Mouse (Mus musculus) G1E-ER4 (cell line): ENCODE results near the gene St5. TPM values are rescaled to one million over a fixed set of nuclear protein-coding genes. Genes with fewer than 3 reads are reported as not detected.

ENCODE experiments used
- GATA1 ChIP-seq: IDR thresholded peaks from one replicate; pipeline ENCODE4 v1.8.0; 2012; ENCODE audit warnings: low read length, inconsistent platforms
- polyA plus RNA-seq: library from polyadenylated mRNA; stranded (reverse); fragments of >175 nt; gene quantifications from 2 replicates; pipeline ENCODE4 v1.2.3, GENCODE M21; 2012

Gene St5
- polyA plus RNA-seq, 1 experiment: 0.18 TPM

- TF ChIP-seq GATA1: no peak
Observed at GRCm38 (mm10) chr7:109545255-109545993, 158.0 kb downstream of the St5 start.

GRCm38 (mm10) chr7:109544792-109545191, 158.6 kb downstream of the St5 start:
- TF ChIP-seq GATA1: no peak

- no peak for TF ChIP-seq GATA1
Observed at GRCm38 (mm10) chr7:109542364-109542628, 161.1 kb downstream of the St5 start.

- no peak for TF ChIP-seq GATA1
Observed at GRCm38 (mm10) chr7:109541609-109542363, 161.6 kb downstream of the St5 start.

- no peak for TF ChIP-seq GATA1
Observed at GRCm38 (mm10) chr7:109540902-109541301, 162.5 kb downstream of the St5 start.

GRCm38 (mm10) chr7:109536451-109536946, 166.9 kb downstream of the St5 start:
- TF ChIP-seq GATA1: no peak

GRCm38 (mm10) chr7:109534921-109535320, 168.5 kb downstream of the St5 start:
- no peak for TF ChIP-seq GATA1

- no peak for TF ChIP-seq GATA1
Observed at GRCm38 (mm10) chr7:109533888-109534287, 169.5 kb downstream of the St5 start.

- no peak for TF ChIP-seq GATA1
Observed at GRCm38 (mm10) chr7:109533129-109533528, 170.3 kb downstream of the St5 start.

- no peak for TF ChIP-seq GATA1
Observed at GRCm38 (mm10) chr7:109532691-109533090, 170.7 kb downstream of the St5 start.

GRCm38 (mm10) chr7:109531501-109531900, 171.9 kb downstream of the St5 start:
- no peak for TF ChIP-seq GATA1

GRCm38 (mm10) chr7:109529741-109530140, 173.7 kb downstream of the St5 start:
- no peak for TF ChIP-seq GATA1

- no peak for TF ChIP-seq GATA1
Observed at GRCm38 (mm10) chr7:109528356-109528755, 175.0 kb downstream of the St5 start.

GRCm38 (mm10) chr7:109527536-109527935, 175.9 kb downstream of the St5 start:
- no peak for TF ChIP-seq GATA1

- TF ChIP-seq GATA1: no peak
Observed at GRCm38 (mm10) chr7:109525740-109526663, 177.4 kb downstream of the St5 start.

- TF ChIP-seq GATA1: no peak
Observed at GRCm38 (mm10) chr7:109524763-109525162, 178.6 kb downstream of the St5 start.
